Mouse (Mus musculus) ES-Bruce4 (cell line): ENCODE data around the gene Gpr68. TPM values are rescaled to one million over a fixed set of nuclear protein-coding genes. Genes with fewer than 3 reads are reported as not detected.

Experiments
- H3K27ac ChIP-seq: 2 replicates; pipeline ENCODE4 v1.5.1; 2012; ENCODE audit warnings: low read length, inconsistent platforms; ENCODE audit not compliant: insufficient read depth
- H3K27me3 ChIP-seq: 2 replicates; pipeline ENCODE4 v1.6.1; 2012; ENCODE audit warnings: mild to moderate bottlenecking, low read length, inconsistent platforms; ENCODE audit not compliant: control insufficient read depth, poor library complexity, insufficient read depth, severe bottlenecking
- H3K36me3 ChIP-seq: 2 replicates; pipeline ENCODE4 v1.6.1; 2012; ENCODE audit warnings: inconsistent platforms, mild to moderate bottlenecking, low read length, moderate library complexity; ENCODE audit not compliant: control insufficient read depth, poor library complexity, insufficient read depth, severe bottlenecking
- H3K4me1 ChIP-seq: one replicate; pipeline ENCODE4 v1.8.1; 2011; ENCODE audit warnings: low read length; ENCODE audit not compliant: control insufficient read depth, insufficient read depth
- H3K4me3 ChIP-seq: 2 replicates; pipeline ENCODE4 v1.5.1; 2011; ENCODE audit warnings: low read depth, mild to moderate bottlenecking, low read length
- H3K9ac ChIP-seq: 2 replicates; pipeline ENCODE4 v1.6.1; 2012; ENCODE audit warnings: low read depth, mild to moderate bottlenecking, inconsistent platforms; ENCODE audit not compliant: poor library complexity, severe bottlenecking
- H3K9me3 ChIP-seq: replicated peaks from 2 replicates; pipeline ENCODE4 v1.6.1; 2012; ENCODE audit warnings: mild to moderate bottlenecking, low read length, inconsistent platforms; ENCODE audit not compliant: control insufficient read depth, poor library complexity, insufficient read depth, severe bottlenecking
- CTCF ChIP-seq: IDR thresholded peaks from one replicate; pipeline ENCODE4 v1.8.1; 2011; ENCODE audit warnings: low read depth, low read length
- EP300 ChIP-seq: IDR thresholded peaks from 2 replicates; pipeline ENCODE4 v1.6.1; 2011; ENCODE audit warnings: low read depth, low read length; ENCODE audit not compliant: insufficient read depth
- POLR2A ChIP-seq: IDR thresholded peaks from one replicate; pipeline ENCODE4 v1.8.1; 2011; ENCODE audit warnings: low read length; ENCODE audit not compliant: insufficient read depth
- polyA plus RNA-seq: library from polyadenylated mRNA; stranded (reverse); fragments of >200 nt; gene quantifications from 2 replicates; pipeline ENCODE4 v1.2.4, GENCODE M21; 2011; ENCODE audit warnings: low read depth; ENCODE audit not compliant: missing spikeins, insufficient read depth, insufficient read length

The Gpr68 gene
- polyA plus RNA-seq, 1 experiment: 0.43 TPM

DNA sequence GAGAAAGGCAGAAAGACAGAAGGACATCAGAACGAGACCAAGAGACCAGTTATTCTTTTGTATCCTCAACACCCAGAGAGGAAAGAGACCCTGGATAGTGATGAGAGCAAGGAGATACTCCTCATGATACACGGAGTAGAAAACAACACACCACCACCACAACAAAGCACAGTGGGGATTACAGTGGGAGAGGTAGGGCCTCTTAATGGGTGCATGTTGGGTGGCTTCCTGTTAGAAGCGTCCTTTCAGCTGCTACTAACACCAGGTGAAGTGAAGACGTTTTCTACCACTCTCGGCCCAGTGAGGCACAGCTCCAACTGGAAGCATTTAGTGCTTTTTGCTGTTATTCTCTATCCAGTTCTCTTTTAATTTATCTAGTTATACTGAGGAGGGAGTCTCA, 1.1 kb downstream of the Gpr68 start:
- no peak for TF ChIP-seq EP300
- no peak for TF ChIP-seq CTCF
- no peaks in the 10 kb centered on the region for H3K27me3 ChIP-seq
- no peaks in the 10 kb centered on the region for H3K36me3 ChIP-seq
- H3K27ac ChIP-seq: no peak overlapping the region
- no peaks in the 10 kb centered on the region for H3K9me3 ChIP-seq
- no peak overlapping the region for H3K4me3 ChIP-seq
- H3K4me1 ChIP-seq: peaks cover 2% of the 10 kb centered on the region
- no peak overlapping the region for H3K9ac ChIP-seq

DNA sequence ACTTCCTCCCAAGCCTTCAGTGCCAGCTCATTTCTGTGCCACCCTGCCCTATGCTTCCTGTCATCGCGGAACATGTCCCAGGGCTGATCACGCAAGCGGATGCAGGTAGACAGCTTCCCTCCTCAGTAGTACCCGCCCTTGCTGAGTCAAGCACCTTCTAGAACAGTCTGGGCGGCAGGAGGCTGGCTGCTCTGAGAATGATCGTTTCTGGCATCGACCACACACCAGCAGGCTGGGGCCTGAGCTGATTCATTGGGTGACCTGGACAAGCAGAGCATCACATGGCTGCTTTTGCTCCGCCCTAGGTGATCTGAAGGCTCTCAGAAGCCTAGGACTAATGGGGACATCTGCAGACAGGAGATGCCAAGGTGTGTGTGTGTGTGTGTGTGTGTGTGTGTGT, 4.2 kb downstream of the Gpr68 start:
- H3K27me3 ChIP-seq: peaks cover under 1% of the 10 kb centered on the region; the same call in 1 of the 2 replicates

DNA sequence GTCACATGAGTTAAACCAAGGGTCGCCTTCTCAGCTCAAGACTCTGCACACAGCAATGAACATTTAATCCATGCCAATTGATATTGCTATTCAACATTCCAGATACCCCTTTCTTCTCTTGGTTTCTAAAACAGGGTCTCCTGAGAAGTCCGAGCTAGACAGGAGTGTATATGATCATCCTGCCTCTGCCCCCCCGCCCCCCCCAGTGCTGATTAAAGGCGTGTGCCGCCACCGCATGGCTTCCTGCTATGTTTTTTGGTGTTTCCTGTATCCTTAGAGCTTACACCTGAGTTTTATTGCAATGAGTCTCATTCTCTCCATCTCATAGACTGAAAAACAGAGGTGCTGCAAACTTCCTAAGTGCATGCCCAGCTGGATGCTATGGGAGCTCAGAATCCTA, 6.6 kb downstream of the Gpr68 start:
- H3K9ac ChIP-seq: no peak overlapping the region
- H3K36me3 ChIP-seq: no peaks in the 10 kb centered on the region
- TF ChIP-seq CTCF (no peak), EP300 (no peak), POLR2A (no peak)
- no peak overlapping the region for H3K4me3 ChIP-seq
- no peaks in the 10 kb centered on the region for H3K9me3 ChIP-seq
- H3K4me1 ChIP-seq: peaks cover 1% of the 10 kb centered on the region
- no peak overlapping the region for H3K27ac ChIP-seq
- H3K27me3 ChIP-seq: peaks cover 5% of the 10 kb centered on the region

More for the DNA sequence above, 4.2 kb downstream of the Gpr68 start:
- Histone ChIP-seq H3K36me3 (no peaks in the 10 kb centered on the region), H3K9me3 (no peaks in the 10 kb centered on the region), H3K4me3 (no peak overlapping the region), H3K4me1 (no peaks in the 10 kb centered on the region), H3K9ac (no peak overlapping the region), H3K27ac (no peak overlapping the region)
- TF ChIP-seq EP300 (no peak), CTCF (no peak), POLR2A (no peak)

DNA sequence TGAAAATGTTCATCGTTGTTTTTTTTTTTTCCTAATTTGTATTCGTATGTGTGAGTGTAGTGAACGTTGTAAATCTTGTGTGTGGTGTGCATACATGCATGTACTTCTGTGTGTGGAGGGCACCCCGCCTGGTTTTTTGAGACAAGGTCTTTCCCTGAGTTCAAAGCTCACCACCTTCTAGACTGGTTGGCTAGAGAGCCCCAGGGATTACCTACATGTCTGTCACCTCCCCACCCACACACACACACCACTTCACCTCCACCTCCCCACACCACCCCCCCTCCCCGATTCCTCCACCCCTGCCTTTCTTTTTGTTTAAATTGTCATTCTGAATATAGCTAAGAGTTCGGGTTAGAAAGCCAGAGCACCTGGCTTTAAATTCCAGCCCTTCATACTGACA, 7.1 kb downstream of the Gpr68 start:
- TF ChIP-seq POLR2A (no peak), EP300 (no peak), CTCF (no peak)
- Histone ChIP-seq H3K36me3 (no peaks in the 10 kb centered on the region), H3K27me3 (peaks cover 5% of the 10 kb centered on the region), H3K9me3 (no peaks in the 10 kb centered on the region), H3K4me1 (peaks cover 1% of the 10 kb centered on the region), H3K4me3 (no peak overlapping the region), H3K27ac (no peak overlapping the region), H3K9ac (no peak overlapping the region)

- H3K27me3 ChIP-seq: peaks cover 5% of the 10 kb centered on the region
These were observed 8.8 kb downstream of the Gpr68 start for GRCm38 (mm10) chr12:100899111-100899640.

GRCm38 (mm10) chr12:100897736-100898650, 10.0 kb downstream of the Gpr68 start:
- H3K4me3 ChIP-seq: no peak overlapping the region
- H3K9ac ChIP-seq: no peak overlapping the region
- no peak overlapping the region for H3K27ac ChIP-seq
- TF ChIP-seq CTCF: no peak
- TF ChIP-seq EP300: no peak
- TF ChIP-seq POLR2A: no peak
- H3K27me3 ChIP-seq: peaks cover 5% of the 10 kb centered on the region
- H3K36me3 ChIP-seq: no peaks in the 10 kb centered on the region
- peaks cover 1% of the 10 kb centered on the region for H3K4me1 ChIP-seq
- H3K9me3 ChIP-seq: no peaks in the 10 kb centered on the region

More at GRCm38 (mm10) chr12:100899111-100899640, 8.8 kb downstream of the Gpr68 start:
- no peaks in the 10 kb centered on the region for H3K9me3 ChIP-seq
- H3K36me3 ChIP-seq: no peaks in the 10 kb centered on the region
- H3K9ac ChIP-seq: peak overlapping the region; percentile 2; the same call in 1 of the 2 replicates
- H3K27ac ChIP-seq: no peak overlapping the region
- H3K4me1 ChIP-seq: peaks cover 1% of the 10 kb centered on the region
- peak overlapping the region; percentile 57 for H3K4me3 ChIP-seq
- TF ChIP-seq POLR2A: no peak
- no peak for TF ChIP-seq CTCF
- TF ChIP-seq EP300: no peak
